ENCODE assay signal across 8 mouse cellular contexts in genomic region chr2:127541185-127541584, GRCm38 (mm10). TPM values are rescaled to one million over a fixed set of nuclear protein-coding genes. Genes with fewer than 3 reads are reported as not detected.
DNase-seq lines count a peak whose midpoint lies in the region; ATAC-seq and TF ChIP-seq lines count a peak whose summit lies in the region.

Gene Prom2 (minus strand): TSS chr2:127541467.

- TF ChIP-seq CTCF in cerebellum, adult 2 months (IDR thresholded peaks at IDR 0.05; ENCODE audit: borderline replicate concordance, insufficient read depth, low read depth, low read length): no peak
- TF ChIP-seq CTCF in kidney, adult 2 months (conservative IDR thresholded peaks at IDR 0.05; ENCODE audit: insufficient read depth, insufficient read length, low read depth, low read length): no peak

- H3K4me3 ChIP-seq in cerebellum, adult 2 months (replicated peaks; ENCODE audit: insufficient read depth, low read depth, low read length): no peak within 1 kb of the TSS
- 0 out of 2 replicates have a peak within 1 kb of the TSS, but pooled peaks have one; percentile 3 for H3K4me3 ChIP-seq in embryonic facial prominence, embryonic 11.5 days (ENCODE audit: low read depth, low read length)
- peak within 1 kb of the TSS; percentile 48; the same call in 1 of the 2 replicates for H3K4me3 ChIP-seq in kidney, adult 2 months (ENCODE audit: insufficient read depth, low read depth, low read length)

- WGBS in cerebellum, adult 2 months: 8% methylated on average over 29 of the region's 29 CpGs
- WGBS in embryonic facial prominence, embryonic 11.5 days: 4% methylated on average over 27 of the region's 29 CpGs
- 5% methylated on average over 29 of the region's 29 CpGs for WGBS in kidney, adult 2 months

- peaks cover 39% of the 10 kb centered on the region for H3K4me1 ChIP-seq in cerebellum, adult 2 months (ENCODE audit: control insufficient read depth, insufficient read depth, low read length)
- H3K4me1 ChIP-seq in embryonic facial prominence, embryonic 11.5 days (ENCODE audit: control insufficient read depth, insufficient read depth, low read length): no peaks in the 10 kb centered on the region
- no peaks in the 10 kb centered on the region for H3K4me1 ChIP-seq in kidney, adult 2 months (ENCODE audit: control insufficient read depth, insufficient read depth, low read length)

- 0 out of 2 replicates have a peak within 1 kb of the TSS, but pooled peaks have one; percentile 13 for H3K9ac ChIP-seq in embryonic facial prominence, embryonic 11.5 days (replicated peaks; ENCODE audit: low read length)

- peak; percentile 51 to 63 for DNase-seq in cerebellum, adult 2 months
- DNase-seq in embryonic facial prominence, embryonic 11.5 days (ENCODE audit: low spot score): peak; percentile 39
- peak; percentile 61 for DNase-seq in kidney, adult 2 months
- DNase-seq in lung, postnatal 36 days: peak; percentile 51
- DNase-seq in layer of hippocampus, postnatal 14 days (ENCODE audit: low spot score in 2 of 2): no peak
- DNase-seq in layer of hippocampus, adult 11-12 months (ENCODE audit: low spot score): no peak
- no peak for DNase-seq in adrenal gland, postnatal 10 days
- no peak for DNase-seq in spleen, adult 18-20 months

- H3K27ac ChIP-seq in cerebellum, adult 2 months (ENCODE audit: insufficient read depth, low read length): peak within 1 kb of the TSS; percentile 14
- no peak within 1 kb of the TSS for H3K27ac ChIP-seq in embryonic facial prominence, embryonic 11.5 days (replicated peaks; ENCODE audit: low read depth, low read length)
- peak within 1 kb of the TSS; percentile 24; the same call in 1 of the 2 replicates for H3K27ac ChIP-seq in kidney, adult 2 months (ENCODE audit: insufficient read depth, low read depth, low read length)

- H3K9me3 ChIP-seq in embryonic facial prominence, embryonic 11.5 days (replicated peaks; ENCODE audit: control insufficient read depth, low read length): no peaks in the 10 kb centered on the region

- peak within 1 kb of the TSS; percentile 30; the same call in 1 of the 2 replicates for H3K4me2 ChIP-seq in embryonic facial prominence, embryonic 11.5 days (ENCODE audit: low read depth, low read length)

- no peak for ATAC-seq in embryonic facial prominence, embryonic 11.5 days (replicated peaks; ENCODE audit: insufficient number of reproducible peaks, low FRiP score, low TSS enrichment, low read depth)

- H3K27me3 ChIP-seq in cerebellum, adult 2 months (ENCODE audit: control insufficient read depth, insufficient read depth, low read length): no peaks in the 10 kb centered on the region
- peaks cover 35% of the 10 kb centered on the region for H3K27me3 ChIP-seq in embryonic facial prominence, embryonic 11.5 days (ENCODE audit: control insufficient read depth, insufficient read depth, low read length)
- H3K27me3 ChIP-seq in kidney, adult 2 months (replicated peaks; ENCODE audit: control insufficient read depth, insufficient read depth, low read length): no peaks in the 10 kb centered on the region

- H3K36me3 ChIP-seq in embryonic facial prominence, embryonic 11.5 days (replicated peaks; ENCODE audit: control insufficient read depth, insufficient read depth, low read depth, low read length): no peaks in the 10 kb centered on the region
- no peaks in the 10 kb centered on the region for H3K36me3 ChIP-seq in kidney, adult 2 months (ENCODE audit: control insufficient read depth, insufficient read depth, low read length)

- no peak for TF ChIP-seq POLR2A in cerebellum, adult 2 months (IDR thresholded peaks at IDR 0.05; ENCODE audit: borderline replicate concordance, insufficient read depth, low read length)
- no peak for TF ChIP-seq POLR2A in kidney, adult 2 months (IDR thresholded peaks at IDR 0.05; ENCODE audit: low read depth, low read length)

RNA-seq across cellular contexts. Expression of gene Prom2, which starts in this region (rescaled TPM):
- polyA plus RNA-seq in cerebellum, adult 2 months (2012; rRNA removed): 3.3 and 4.1 TPM in 2 replicates
- 1.6 and 1.9 TPM in 2 replicates for polyA plus RNA-seq in embryonic facial prominence, embryonic 11.5 days (2014; fragmentation: Nextera tagmentation; extraction: Ambion mirVana)
- 15.6 and 20.5 TPM in 2 replicates for polyA plus RNA-seq in kidney, adult 2 months (2012; rRNA removed)
- total RNA-seq in layer of hippocampus, postnatal 14 days (2021): under 1 TPM in 1 of 2 experiments, not detected in 1; 0.38 TPM
- under 1 TPM; 0.09 to 0.12 TPM for total RNA-seq in adrenal gland, postnatal 10 days (2021)

Comparison
In these comparisons a context has a peak if more than half of its experiments do, and no peak if none do; other contexts are left out.
1. DNase-seq: peak in cerebellum, adult 2 months (2 of 2), embryonic facial prominence, embryonic 11.5 days (single experiment), kidney, adult 2 months (single experiment) and lung, postnatal 36 days (single experiment); none in layer of hippocampus, postnatal 14 days (0 of 2), layer of hippocampus, adult 11-12 months (single experiment), adrenal gland, postnatal 10 days (single experiment) and spleen, adult 18-20 months (0 of 2).